Mouse (Mus musculus) heart, adult 2 months (tissue): ENCODE results near the gene Tiam1.

Experiments
- CTCF ChIP-seq: fragments of 200-600 bp; IDR thresholded peaks from 2 replicates; pipeline ENCODE4 v1.8.1; 2022; ENCODE audit warnings: antibody characterized with exemption, mild to moderate bottlenecking, moderate library complexity
- POLR2A ChIP-seq: fragments of 200-500 bp; IDR thresholded peaks from 2 replicates; pipeline ENCODE4 v1.6.1; 2011; ENCODE audit warnings: mild to moderate bottlenecking, low read depth, low read length, control low read depth; ENCODE audit not compliant: insufficient read depth

GRCm38 (mm10) chr16:90030355-90030754 lies 113.2 kb downstream of the Tiam1 start:
- TF ChIP-seq CTCF (no peak), POLR2A (no peak)
